Mouse (Mus musculus) left cerebral cortex, adult 18-20 months (tissue): ENCODE measurements around the gene Adamtsl1. TPM values are rescaled to one million over a fixed set of nuclear protein-coding genes. Genes with fewer than 3 reads are reported as not detected.

Experiments
- DNase-seq, 2 experiments: peaks; one replicate each; pipeline ENCODE4 v3.0.0; 2021 to 2022; ENCODE audit warnings: low spot score in 2 of 2, mixed read lengths in 1 of 2
- total RNA-seq, 2 experiments: library from RNA; stranded (reverse); gene quantifications; 2 replicates each; pipeline ENCODE4 v1.2.3; 2021

Gene Adamtsl1
- total RNA-seq, 2 experiments from 2014 or later, result 3.4 to 3.6 TPM

DNA sequence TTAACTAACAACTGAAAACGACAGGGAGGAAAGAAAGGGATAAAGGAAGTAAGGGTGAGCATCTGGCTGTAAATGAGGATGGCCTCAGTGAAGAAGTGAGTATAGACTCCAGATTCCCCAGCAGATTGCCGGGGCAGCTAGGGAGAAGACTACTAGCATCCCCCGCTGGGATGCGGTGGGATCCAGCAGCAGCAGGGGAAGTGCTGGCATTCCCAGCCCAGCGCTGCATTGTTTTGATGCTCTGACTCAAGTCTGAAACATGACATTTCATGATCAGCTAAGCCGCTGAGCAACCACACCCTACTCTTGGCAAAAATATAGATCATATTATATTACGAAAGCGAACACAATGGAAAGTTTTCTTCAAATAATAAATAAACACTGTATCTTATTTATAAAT, 526.9 kb downstream of the Adamtsl1 start:
- no peak for DNase-seq

GRCm38 (mm10) chr4:86045448-86045847, 531.5 kb downstream of the Adamtsl1 start:
- DNase-seq, result no peak

- DNase-seq, result peak; percentile 17 to 46
These were observed 531.9 kb downstream of the Adamtsl1 start for GRCm38 (mm10) chr4:86045876-86046275.

DNA sequence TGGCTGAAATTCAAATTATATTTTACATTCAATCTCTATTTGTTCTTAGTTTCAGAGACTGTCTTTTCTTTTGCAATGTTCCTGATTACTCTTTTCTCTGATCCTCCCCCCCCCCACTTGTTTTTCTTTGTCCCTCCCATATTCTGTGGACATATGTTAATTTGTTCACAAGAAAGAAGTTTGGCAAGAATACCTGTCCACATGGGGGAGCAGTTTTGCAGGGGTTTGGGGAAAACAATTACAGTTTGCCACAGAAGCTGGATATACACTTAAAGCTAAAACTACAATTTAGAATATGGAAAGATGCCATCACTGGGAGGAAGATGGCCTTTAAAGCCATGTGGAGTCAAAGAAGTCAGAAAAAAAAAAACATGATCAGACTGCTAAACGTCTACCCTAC, 532.9 kb downstream of the Adamtsl1 start:
- no peak for DNase-seq

DNA sequence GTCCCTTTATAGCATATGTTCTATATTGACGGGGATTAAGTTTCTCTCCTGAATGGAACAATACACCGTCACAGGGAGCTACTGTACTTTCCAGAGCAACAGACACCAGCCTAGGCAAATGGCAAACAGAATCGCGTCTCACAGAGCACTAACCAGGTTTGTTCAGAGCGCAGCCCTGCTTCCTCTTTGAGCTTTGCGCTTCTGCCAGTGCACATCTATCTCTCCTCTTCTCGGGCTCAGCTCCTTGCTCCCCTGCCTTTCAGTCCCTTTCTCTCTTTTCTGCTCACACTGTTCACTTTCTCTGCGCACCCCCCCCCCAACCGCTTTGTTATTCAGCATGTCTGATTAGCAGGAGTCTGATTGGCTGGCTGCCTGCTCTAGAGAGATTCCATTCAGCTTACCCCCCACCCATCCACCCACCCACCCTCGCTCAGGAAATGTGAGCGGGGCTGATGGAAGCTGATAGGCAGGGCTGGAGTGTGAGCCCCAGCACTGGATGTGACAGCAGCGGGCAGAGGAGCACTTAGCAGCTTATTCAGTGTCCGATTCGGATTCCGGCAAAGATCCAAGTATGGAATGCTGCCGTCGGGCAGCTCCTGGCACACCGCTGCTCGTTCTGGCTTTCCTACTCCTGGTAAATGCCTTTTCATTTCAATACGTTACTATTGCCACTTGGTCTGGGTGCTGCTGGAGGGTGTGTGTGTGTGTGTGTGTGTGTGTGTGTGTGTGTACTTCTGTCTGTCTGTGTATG, 539.7 kb downstream of the Adamtsl1 start:
- DNase-seq, result peak; percentile 28 to 37

DNA sequence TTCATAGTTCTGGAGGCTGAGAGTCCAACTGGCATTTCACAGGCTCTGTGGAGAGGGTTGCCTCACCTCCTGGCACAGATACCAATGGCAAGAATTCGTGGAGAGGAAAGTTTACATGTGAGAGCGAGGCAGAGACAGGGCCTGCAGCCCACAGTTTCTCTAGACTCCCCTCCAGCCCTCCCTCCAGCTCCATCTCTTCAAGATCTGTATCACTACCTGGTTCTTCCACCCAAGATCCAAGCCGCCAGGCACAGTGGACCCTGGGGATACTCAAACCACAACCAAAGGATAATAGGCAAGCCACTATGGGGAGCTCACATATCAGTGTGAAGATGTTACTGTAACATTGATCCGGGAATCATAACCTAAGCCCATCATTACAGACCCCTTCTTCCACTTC, 546.6 kb downstream of the Adamtsl1 start:
- no peak for DNase-seq

DNA sequence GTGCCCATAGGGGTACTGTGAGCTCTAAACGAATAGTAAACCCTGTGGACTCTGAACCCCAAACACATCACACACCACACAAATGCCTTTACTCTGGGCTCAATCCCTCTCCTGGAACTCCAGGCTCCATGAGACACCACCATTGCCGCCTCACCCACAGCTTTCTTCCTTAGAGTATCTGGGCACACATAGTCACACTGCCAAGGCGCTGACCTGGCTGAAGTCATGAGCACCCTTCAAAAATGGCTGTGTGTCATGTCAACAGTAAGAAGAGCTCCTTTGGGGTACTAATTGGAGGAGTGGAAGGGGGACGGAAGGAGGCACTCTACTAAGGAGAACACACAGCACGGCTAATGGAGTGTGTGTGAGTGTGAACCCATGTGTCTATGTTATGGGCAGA, 554.4 kb downstream of the Adamtsl1 start:
- no peak for DNase-seq

- DNase-seq, result no peak
These were observed 555.1 kb downstream of the Adamtsl1 start for GRCm38 (mm10) chr4:86068875-86069718.

GRCm38 (mm10) chr4:86074871-86075270, 560.9 kb downstream of the Adamtsl1 start:
- DNase-seq, result no peak

DNA sequence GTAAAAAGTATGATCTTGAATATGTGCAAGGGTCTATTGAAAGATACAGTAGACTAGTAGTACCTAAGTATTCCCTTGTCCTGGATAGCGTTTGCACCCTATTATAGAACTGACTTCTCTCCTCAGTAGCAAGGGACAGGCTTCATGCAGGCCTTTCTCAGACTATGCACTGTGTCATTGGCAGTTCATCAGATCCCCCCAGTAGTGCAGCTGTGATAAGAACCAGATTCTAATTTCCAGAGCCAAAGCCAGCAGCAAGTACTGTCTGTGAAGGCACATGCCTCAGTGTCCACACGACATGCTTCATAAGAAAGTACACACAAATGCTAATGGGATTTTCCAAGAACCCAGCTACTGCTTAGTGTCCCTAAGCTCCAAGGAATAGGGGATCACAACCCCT, 563.4 kb downstream of the Adamtsl1 start:
- no peak for DNase-seq

DNA sequence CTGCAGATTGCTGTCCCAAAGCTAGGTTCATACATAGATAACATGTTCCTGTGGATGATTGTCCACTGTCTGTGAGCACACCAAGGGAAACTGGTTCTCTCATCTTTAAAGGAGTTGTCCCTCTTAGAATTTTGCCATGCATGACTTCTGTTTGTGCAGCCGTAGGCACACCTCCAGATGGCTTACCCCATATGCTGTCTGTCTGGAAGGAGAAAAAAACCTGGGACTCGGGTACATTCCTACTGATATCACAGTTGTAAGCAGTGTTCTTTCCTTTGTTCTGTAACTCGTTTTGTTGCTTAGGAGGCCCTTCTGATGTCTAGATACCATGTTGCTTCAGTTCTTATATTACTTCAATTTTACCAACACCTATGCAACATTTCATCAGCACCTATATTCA, 563.9 kb downstream of the Adamtsl1 start:
- peak; percentile 9 to 25 for DNase-seq

- no peak for DNase-seq
These were observed 573.5 kb downstream of the Adamtsl1 start for GRCm38 (mm10) chr4:86087508-86087907.

- DNase-seq, result no peak
These were observed 589.2 kb downstream of the Adamtsl1 start for GRCm38 (mm10) chr4:86103207-86103606.

DNA sequence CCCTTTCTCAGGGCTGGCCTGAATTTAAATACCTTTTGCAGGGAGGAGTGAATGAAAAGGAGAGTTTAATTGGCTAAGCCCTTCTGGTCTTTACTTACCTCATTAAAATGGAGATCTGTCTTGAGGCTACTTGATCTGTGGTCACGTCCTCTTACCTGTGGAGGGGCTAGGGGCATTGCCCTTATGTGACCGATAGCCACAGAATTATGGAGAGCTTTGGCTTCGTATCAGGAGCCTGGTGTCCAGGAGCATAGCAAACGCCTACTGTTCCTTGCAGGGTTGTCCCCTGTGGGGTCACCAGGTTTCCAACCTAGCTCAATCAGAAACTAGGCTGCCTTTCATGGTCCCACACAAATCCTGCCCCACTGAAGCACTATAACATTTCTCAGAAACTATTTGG, 594.4 kb downstream of the Adamtsl1 start:
- no peak for DNase-seq

GRCm38 (mm10) chr4:86119067-86119466, 605.1 kb downstream of the Adamtsl1 start:
- peak in 1 of 2 experiments; percentile 8 for DNase-seq

DNA sequence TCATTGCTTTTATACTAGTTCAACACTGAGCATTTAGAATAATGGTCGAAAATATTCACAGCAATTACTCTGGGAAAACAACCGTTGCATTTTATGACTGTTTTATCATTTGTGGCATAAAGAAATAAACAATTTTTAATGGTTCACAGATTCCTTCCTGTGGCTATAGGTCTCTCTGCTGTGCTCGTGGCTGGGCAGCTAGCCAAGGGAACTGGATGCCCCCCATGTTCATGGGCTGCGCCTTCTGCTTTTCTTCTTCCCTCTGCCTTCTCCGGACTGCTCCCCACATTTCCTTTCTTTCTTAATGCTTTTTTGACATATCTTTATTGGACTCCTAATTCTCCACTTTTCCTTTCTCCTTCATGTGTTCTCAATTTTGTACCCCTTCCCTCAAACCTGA, 608.5 kb downstream of the Adamtsl1 start:
- no peak for DNase-seq

DNA sequence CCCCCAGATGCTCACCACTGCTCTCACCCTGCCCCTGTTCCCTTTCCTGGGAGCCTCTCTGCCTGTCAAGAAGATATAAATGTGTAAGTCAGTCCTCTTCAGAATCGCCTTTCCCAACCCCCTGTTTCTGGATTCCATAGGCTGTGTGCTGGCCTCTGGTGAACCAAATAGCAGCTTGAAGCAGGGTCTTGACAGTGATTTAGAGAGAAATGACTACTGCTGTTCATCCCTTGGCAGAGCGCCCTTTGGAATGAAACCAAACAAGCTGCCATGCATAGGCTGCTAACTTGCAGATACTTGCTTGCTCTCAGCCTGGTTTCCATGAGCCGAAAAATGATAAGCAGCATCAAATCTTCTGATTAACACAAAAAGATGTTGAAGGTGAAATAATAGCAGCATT, 610.4 kb downstream of the Adamtsl1 start:
- DNase-seq, result peak; percentile 41 to 47

- no peak for DNase-seq
These were observed 612.7 kb downstream of the Adamtsl1 start for GRCm38 (mm10) chr4:86126636-86127035.

DNA sequence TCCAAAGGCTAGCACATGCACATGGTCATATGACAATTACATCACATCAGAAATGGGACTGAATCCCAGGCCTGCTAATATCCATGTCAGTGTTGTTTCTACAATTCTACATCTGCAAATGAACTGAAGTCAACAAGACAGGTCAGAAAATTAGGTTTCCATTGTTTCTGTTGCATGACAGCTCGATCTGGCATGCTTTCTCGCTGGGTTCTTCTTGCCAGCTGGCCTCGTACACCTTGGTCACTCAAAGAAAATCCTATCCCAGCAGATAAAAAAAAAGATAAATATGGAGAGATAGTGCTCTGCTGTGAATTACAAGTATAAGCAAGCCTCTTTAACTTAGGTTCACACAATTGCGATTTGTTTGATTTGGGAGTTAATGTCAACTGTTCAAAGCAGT, 644.6 kb downstream of the Adamtsl1 start:
- DNase-seq, result no peak

DNA sequence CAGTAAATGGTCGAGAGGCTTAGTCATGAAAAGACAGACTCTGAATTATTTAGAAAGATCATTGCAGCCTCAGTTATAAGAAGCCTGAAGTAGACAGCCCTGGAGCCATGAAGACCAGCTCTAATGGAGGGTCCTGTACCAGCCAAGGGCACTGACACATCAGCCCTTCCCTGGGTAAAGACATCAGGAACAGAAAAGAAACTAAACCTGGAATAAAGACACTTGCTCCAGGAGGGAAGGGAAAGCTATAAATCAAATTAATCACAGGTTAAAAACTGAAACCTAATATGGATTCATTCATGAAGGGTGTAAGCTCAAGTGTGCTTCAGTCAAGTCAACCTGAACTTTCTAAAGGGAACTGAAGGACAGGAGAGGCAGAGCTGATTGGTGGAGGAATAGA, 645.4 kb downstream of the Adamtsl1 start:
- no peak for DNase-seq

DNA sequence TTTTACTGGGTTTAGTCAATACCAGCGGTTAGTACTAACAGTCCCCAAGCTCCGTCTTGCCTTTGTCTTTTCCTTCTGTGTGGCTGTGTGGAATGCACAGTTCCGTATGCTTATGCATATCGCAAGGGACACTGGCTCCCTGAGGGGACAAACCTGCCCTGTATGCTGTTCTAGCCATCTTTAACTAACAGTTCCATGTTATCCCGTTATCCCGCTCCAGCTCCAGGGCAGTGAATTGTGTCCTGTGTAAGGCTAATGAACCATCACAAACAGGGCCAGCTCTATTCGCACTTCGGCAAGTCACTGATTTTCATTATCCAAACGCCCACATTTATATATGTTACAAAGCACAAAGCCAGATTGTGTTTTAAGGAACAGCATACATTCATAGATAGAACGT, 656.8 kb downstream of the Adamtsl1 start:
- no peak for DNase-seq

- no peak for DNase-seq
These were observed 657.5 kb downstream of the Adamtsl1 start for GRCm38 (mm10) chr4:86171461-86171860.
